Mouse (Mus musculus) hindbrain, embryonic 13.5 days (tissue): ENCODE results near the gene Arhgdib. TPM values are rescaled to one million over a fixed set of nuclear protein-coding genes. Genes with fewer than 3 reads are reported as not detected.
A peak's percentile ranks its signal among the peaks of the same experiment; 100 is the strongest.
"Not testable (repeated sequence)": the region's sequence is repeated elsewhere in the genome, so short reads cannot be mapped to it uniquely, and the experiment has no call there.

ENCODE experiments used
- ATAC-seq: fragments of 200-750 bp; cut with Nextera tagmentation; 2 replicates; pipeline ENCODE4 v1.8.0; 2017; ENCODE audit warnings: moderate TSS enrichment; ENCODE audit not compliant: low FRiP score
- H3K27ac ChIP-seq: fragments of 300-500 bp; sonication (generic); 2 replicates; pipeline ENCODE4 v1.5.1; 2015; ENCODE audit warnings: inconsistent platforms, mild to moderate bottlenecking, moderate library complexity
- H3K27me3 ChIP-seq: fragments of 300-500 bp; sonication (generic); 2 replicates; pipeline ENCODE4 v1.6.1; 2015; ENCODE audit warnings: mild to moderate bottlenecking, inconsistent platforms
- H3K36me3 ChIP-seq: fragments of 300-500 bp; sonication (generic); 2 replicates; pipeline ENCODE4 v1.6.1; 2015; ENCODE audit warnings: mild to moderate bottlenecking, inconsistent platforms
- H3K4me1 ChIP-seq: fragments of 300-500 bp; sonication (generic); replicated peaks from 2 replicates; pipeline ENCODE4 v1.6.1; 2015; ENCODE audit warnings: inconsistent platforms
- H3K4me2 ChIP-seq: fragments of 300-500 bp; sonication (generic); 2 replicates; pipeline ENCODE4 v1.6.1; 2015; ENCODE audit warnings: inconsistent platforms, mild to moderate bottlenecking, moderate library complexity
- H3K4me3 ChIP-seq: fragments of 300-500 bp; sonication (generic); 2 replicates; pipeline ENCODE4 v1.5.1; 2015; ENCODE audit warnings: mild to moderate bottlenecking, inconsistent platforms
- H3K9ac ChIP-seq: fragments of 300-500 bp; sonication (generic); 2 replicates; pipeline ENCODE4 v1.6.1; 2015; ENCODE audit warnings: mild to moderate bottlenecking, inconsistent platforms
- H3K9me3 ChIP-seq: fragments of 300-500 bp; sonication (generic); 2 replicates; pipeline ENCODE4 v1.6.1; 2016; ENCODE audit warnings: inconsistent platforms
- WGBS: fragments of 180-500 bp; shearing (Covaris S2); methylation state at CpG from one replicate; pipeline ENCODE4 v1.1.7; 2015; 5-methylcytosine and 5-hydroxymethylcytosine counted together
- polyA plus RNA-seq: library from polyadenylated mRNA; unstranded; fragments of >200 nt; fragmentation: Nextera tagmentation; extraction: Ambion mirVana; gene quantifications from 2 replicates; pipeline ENCODE4 v1.2.1, GENCODE M21; 2015

The Arhgdib gene
- polyA plus RNA-seq: 16.7 and 19.2 TPM in 2 replicates

DNA sequence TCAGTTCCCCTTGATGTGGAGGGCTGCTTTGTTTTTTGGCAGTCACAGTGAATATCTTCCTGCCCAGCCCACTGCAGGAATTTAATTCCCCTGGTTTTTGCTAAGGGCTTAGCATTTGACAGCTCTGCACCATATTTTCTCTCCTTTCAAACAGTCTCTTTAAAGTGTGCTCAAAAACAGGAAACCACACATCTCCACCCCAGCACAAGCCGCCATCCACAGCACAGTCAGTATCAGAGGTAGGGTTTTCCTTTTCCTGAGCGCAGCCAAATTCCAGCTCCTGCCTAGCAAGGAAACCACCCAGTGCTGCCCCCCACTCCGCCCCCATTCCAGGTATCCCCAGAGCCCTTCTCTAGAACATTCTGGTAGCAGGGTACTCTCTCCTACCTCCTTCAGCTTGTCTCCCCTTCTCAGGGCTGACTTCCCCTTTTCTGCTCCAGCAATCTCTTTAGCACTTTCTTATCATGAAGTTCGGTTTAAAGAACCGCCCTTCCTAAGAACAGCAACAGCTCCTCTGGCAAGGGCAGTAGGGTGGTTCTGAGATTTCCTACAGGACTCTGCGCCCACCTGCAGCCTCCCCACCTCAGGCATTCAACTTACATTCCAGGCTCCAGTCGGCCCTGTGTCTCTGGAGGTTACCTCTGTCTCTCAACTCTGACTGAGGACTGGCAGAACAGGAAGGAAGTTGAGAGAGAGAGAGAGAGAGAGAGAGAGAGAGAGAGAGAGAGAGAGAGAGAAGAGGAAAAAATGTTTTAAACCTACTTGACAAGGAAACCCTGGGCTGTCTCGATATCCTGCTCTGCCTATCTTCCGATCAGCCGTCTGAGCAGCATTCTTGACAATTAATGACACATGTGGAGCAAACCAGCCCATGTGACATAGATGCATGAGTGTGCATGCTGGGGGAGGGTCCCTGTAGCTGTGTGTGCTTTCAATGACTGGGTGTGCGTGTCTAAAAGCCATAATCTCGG lies at the start of gene Arhgdib:
Gene Arhgdib (minus strand): TSS at position 849 of the 971 bp plus-strand sequence.
- Histone ChIP-seq H3K4me1 (peaks cover 4% of the 10 kb centered on the region), H3K9ac (no peak within 1 kb of the TSS), H3K9me3 (no peaks in the 10 kb centered on the region), H3K4me3 (no peak within 1 kb of the TSS), H3K27ac (no peak within 1 kb of the TSS; the same call in 1 of the 2 replicates), H3K4me2 (no peak within 1 kb of the TSS), H3K27me3 (no peaks in the 10 kb centered on the region), H3K36me3 (no peaks in the 10 kb centered on the region)
- 63% methylated on average over 12 of the region's 12 CpGs for WGBS
- ATAC-seq: no peak

DNA sequence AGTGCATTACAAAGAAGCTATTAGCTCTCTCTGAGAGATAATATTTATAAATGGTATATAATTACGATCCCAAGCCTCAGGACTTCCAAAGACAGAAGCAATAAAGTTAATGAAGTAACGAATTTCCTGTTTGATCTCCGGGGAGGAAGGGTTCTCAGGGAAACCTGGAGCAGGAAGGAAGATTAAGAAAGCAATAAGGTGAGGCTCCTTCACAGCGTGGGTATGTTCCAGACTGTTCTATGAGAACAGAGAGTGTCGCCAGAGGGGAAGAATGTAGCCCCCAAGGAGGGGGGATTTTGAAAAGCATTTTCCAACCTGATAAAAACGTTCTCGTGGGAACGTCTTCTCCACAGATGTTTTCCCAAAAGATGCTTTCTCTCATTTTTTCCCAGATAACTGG lies 48.9 kb upstream of the Arhgdib start:
- WGBS: 66% methylated on average over 8 of the region's 8 CpGs
- Histone ChIP-seq H3K4me2 (no peak overlapping the region), H3K4me1 (no peaks in the 10 kb centered on the region), H3K36me3 (no peaks in the 10 kb centered on the region), H3K9ac (no peak overlapping the region), H3K27ac (no peak overlapping the region), H3K27me3 (no peaks in the 10 kb centered on the region), H3K4me3 (no peak overlapping the region), H3K9me3 (no peaks in the 10 kb centered on the region)
- no peak for ATAC-seq

DNA sequence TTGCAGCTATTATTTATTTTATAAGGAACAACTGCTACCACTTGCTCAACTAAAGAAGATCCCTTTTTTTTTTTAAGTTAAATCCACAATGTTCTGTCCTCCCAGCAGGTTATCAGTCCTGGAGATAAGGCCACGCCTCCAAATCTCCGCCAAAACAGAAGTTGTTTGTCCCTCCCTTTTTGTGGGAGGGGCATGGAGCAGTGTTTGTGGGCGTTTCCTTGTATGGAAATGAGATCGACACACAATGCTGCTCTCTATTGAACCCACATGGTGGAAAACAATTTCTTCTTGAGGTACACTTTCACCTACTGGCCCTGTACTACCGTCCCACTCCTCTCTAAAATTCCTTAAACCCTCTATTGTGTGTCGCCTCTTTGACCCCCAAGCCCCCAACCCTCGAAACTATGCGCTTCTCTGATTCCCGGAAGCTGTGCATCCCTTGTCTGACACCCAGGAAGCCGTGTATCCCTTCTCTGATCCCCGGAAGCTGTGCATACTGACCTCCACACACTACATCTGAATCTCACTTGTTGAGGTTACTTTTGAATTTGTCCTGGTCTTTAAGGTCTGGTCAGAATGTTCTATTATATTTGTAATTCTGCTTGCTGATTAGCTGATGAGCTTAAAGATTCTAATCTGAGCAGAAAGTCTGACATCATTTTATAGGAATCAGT lies 48.3 kb upstream of the Arhgdib start:
- ATAC-seq: peak; percentile 40; the same call in 1 of the 2 replicates
- Histone ChIP-seq H3K9ac (no peak overlapping the region), H3K27me3 (no peaks in the 10 kb centered on the region), H3K4me2 (no peak overlapping the region; the same call in 1 of the 2 replicates), H3K36me3 (no peaks in the 10 kb centered on the region), H3K27ac (no peak overlapping the region), H3K9me3 (no peaks in the 10 kb centered on the region), H3K4me1 (0 out of 2 replicates have a peak, but pooled peaks cover 3% of the 10 kb centered on the region), H3K4me3 (no peak overlapping the region)
- WGBS: 33% methylated on average over 11 of the region's 11 CpGs

DNA sequence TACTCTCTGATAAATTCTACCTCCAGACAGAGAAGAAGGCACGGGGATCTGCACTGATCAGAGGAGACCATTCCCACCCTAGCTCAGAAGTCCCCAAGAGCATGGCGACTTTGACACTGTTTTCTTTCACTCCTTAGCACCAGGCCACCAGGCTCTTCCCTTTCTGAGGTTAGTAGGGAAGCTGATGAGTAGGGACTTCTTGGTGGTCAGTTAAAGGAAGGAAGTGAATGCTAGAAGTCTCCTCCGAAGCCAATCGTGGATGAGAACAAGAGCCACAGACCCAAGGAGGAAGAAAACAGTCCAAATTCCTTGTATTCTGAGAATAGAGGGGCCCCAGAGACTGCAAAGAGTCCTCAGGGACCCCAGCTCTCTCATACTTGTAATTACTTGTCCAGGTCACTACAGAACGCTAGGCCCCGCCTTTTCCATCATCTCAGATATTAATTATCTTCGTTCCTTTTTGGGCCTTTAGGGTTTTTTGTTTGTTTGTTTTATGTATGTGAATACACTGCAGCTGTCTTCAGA lies 46.9 kb upstream of the Arhgdib start:
- Histone ChIP-seq H3K27ac (no peak overlapping the region), H3K4me2 (no peak overlapping the region), H3K4me1 (0 out of 2 replicates have a peak, but pooled peaks cover 7% of the 10 kb centered on the region), H3K9ac (no peak overlapping the region), H3K27me3 (no peaks in the 10 kb centered on the region), H3K36me3 (no peaks in the 10 kb centered on the region), H3K4me3 (no peak overlapping the region), H3K9me3 (no peaks in the 10 kb centered on the region)
- WGBS: 91% methylated on average over 7 of the region's 7 CpGs
- no peak for ATAC-seq

DNA sequence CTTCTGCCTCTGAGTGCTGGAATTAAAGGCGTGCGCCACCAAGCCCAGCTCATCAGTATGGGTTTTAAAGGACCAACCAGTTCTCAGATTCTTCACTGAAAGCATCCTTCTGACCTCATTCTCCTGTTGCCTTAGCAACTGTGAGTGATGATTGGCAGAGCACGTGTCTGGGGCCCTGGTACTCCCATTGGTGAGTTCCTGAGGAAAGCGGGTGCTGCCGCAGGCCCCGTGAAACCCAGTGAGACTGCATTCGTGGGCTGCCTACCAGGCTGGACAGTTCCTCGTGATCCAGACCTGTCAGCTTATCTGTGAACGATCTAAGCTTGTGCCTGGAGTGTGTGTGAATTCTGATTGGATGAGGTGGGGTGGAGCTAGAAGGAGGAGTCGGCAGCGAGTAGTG lies 45.0 kb upstream of the Arhgdib start:
- H3K9me3 ChIP-seq: no peaks in the 10 kb centered on the region
- no peaks in the 10 kb centered on the region for H3K27me3 ChIP-seq
- 0 out of 2 replicates have a peak, but pooled peaks have one; percentile 23 for ATAC-seq
- H3K9ac ChIP-seq: no peak overlapping the region
- 0 out of 2 replicates have a peak overlapping the region, but pooled peaks have one; percentile 4 for H3K4me2 ChIP-seq
- H3K4me1 ChIP-seq: 0 out of 2 replicates have a peak, but pooled peaks cover 10% of the 10 kb centered on the region
- 57% methylated on average over 11 of the region's 11 CpGs for WGBS
- no peak overlapping the region for H3K4me3 ChIP-seq
- H3K36me3 ChIP-seq: no peaks in the 10 kb centered on the region
- no peak overlapping the region for H3K27ac ChIP-seq

DNA sequence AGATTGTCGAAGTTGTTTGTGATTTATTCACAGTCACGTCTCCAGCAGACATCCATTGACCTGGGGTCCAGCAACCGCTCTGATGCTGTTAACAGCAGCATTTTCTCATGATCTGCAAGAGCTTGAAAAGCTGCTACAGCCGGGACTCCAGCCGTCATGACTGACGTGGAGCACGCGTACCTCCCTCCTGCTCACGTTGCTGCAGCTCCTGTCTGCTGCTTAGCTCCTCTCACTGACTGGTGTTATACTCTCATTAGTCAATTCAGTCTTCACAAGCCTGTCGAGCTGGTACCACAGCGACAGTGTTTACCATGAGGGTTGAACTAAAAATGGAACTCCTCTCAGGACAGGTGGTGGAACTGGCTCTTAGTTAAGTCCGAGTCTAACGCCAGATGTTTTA lies 44.3 kb upstream of the Arhgdib start:
- WGBS: 58% methylated on average over 13 of the region's 13 CpGs
- Histone ChIP-seq H3K27me3 (no peaks in the 10 kb centered on the region), H3K4me3 (no peak overlapping the region), H3K9ac (no peak overlapping the region), H3K4me2 (no peak overlapping the region), H3K9me3 (no peaks in the 10 kb centered on the region), H3K27ac (no peak overlapping the region), H3K4me1 (0 out of 2 replicates have a peak, but pooled peaks cover 10% of the 10 kb centered on the region), H3K36me3 (no peaks in the 10 kb centered on the region)
- no peak for ATAC-seq

DNA sequence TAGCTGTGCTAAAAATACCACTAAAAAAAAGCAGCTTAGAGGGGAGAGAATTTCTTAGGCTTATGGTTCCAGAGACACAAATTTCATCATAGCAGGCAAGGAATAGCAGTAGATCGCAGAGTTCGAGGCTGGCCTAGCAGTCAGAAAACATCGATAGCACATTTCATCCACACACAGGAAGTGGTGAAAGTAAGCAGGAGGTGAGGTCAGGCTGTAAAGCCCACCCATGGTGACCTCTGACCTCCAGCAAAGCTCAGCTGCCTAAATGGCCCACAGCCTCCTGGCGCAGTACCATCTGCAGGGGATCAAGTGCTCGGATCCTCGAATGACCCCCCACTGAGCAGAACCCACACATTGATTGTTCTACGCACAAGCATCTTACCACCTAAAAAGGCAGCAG lies 41.5 kb upstream of the Arhgdib start:
- Histone ChIP-seq H3K4me3 (no peak overlapping the region), H3K9me3 (no peaks in the 10 kb centered on the region), H3K4me2 (no peak overlapping the region), H3K27ac (no peak overlapping the region), H3K27me3 (no peaks in the 10 kb centered on the region), H3K9ac (no peak overlapping the region), H3K36me3 (no peaks in the 10 kb centered on the region), H3K4me1 (peaks cover 14% of the 10 kb centered on the region)
- no peak for ATAC-seq
- WGBS: 61% methylated on average over 7 of the region's 7 CpGs

DNA sequence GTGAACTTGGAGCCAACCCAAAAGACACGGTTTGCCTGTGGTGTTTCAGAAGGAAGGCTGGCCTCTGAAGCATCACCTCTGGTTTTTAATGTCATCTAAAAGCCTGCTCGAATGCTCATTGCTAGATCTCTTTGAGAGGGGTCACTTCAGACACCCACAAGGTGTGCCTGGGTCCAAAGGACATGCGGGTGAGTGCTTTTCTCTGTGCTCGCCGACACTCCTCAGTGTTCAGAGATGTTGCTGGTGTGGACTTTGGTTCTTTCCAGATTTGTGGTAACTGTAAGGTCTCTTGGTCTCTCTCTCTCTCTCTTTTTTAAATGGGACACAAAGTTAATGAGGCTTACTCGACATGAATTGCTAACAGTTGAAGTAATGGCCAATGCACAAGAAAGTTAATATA lies 40.9 kb upstream of the Arhgdib start:
- no peak overlapping the region for H3K4me2 ChIP-seq
- H3K4me3 ChIP-seq: no peak overlapping the region
- H3K9ac ChIP-seq: no peak overlapping the region
- 86% methylated on average over 6 of the region's 6 CpGs for WGBS
- H3K36me3 ChIP-seq: no peaks in the 10 kb centered on the region
- peaks cover 14% of the 10 kb centered on the region for H3K4me1 ChIP-seq
- H3K27ac ChIP-seq: no peak overlapping the region
- ATAC-seq: no peak
- H3K27me3 ChIP-seq: no peaks in the 10 kb centered on the region
- H3K9me3 ChIP-seq: no peaks in the 10 kb centered on the region

DNA sequence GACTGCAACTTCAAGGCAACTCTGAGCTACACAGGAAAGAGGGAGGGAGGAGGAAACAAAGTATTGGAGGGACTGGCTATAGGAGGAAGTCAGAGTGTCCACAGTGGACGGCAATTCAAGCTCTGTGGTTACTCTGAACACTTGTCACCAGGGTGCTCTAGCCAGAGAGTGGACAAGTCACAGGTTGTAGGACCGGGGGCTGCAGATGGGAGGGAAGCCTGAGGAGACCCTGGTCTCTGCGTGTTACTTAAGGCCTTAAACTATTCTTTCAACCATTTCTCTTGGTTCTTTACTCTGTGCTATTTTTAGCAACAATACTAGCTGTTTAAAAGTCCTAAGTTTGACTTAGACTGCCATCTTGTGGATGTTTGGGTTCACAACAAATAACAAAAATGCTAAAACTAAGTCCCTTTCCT lies 38.6 kb upstream of the Arhgdib start:
- no peak overlapping the region for H3K9ac ChIP-seq
- no peaks in the 10 kb centered on the region for H3K36me3 ChIP-seq
- no peaks in the 10 kb centered on the region for H3K27me3 ChIP-seq
- no peak overlapping the region for H3K4me3 ChIP-seq
- no peaks in the 10 kb centered on the region for H3K9me3 ChIP-seq
- no peak overlapping the region for H3K4me2 ChIP-seq
- peaks cover 12% of the 10 kb centered on the region for H3K4me1 ChIP-seq
- peak; percentile 63 for ATAC-seq
- H3K27ac ChIP-seq: no peak overlapping the region
- 45% methylated on average over 3 of the region's 3 CpGs for WGBS

DNA sequence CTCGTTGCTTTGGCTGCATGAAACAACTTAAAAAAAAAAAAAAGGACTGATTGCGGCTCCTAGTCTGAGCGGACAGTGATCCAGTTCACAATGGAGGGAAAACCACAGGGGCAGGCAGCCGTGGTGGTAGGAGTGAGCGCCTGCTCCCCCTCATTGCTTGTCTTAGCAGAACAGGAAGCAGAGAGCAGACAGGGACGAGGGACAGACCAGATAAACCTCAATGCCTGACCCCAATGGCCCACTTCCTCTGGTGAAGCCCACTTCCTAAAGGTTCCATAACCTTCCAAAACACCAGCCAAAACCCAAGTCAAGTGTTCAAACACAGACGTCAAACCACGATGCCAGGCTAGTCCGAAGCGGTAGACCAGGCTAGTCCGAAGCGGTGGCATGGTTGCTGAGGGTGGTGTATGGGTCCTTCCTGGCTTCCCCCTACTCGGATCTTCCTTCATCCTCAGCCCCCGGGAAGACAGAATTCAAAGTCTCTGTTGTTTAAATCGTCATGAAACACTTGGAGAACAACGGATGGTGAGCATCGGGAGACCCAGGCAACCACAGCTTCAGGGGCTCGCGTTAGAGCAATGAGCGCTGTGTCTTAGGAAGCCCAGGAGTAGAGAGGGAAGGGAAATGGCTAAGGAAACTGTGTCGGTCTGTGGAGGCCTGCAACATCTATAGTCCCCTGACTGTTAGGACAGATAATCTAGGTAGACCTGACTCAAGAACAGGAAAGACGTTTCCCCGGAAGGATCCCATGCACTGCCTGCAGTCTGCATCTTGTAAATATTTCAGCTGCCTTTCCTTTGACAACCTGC lies 37.8 kb upstream of the Arhgdib start:
- no peak for ATAC-seq
- 86% methylated on average over 23 of the region's 23 CpGs for WGBS

DNA sequence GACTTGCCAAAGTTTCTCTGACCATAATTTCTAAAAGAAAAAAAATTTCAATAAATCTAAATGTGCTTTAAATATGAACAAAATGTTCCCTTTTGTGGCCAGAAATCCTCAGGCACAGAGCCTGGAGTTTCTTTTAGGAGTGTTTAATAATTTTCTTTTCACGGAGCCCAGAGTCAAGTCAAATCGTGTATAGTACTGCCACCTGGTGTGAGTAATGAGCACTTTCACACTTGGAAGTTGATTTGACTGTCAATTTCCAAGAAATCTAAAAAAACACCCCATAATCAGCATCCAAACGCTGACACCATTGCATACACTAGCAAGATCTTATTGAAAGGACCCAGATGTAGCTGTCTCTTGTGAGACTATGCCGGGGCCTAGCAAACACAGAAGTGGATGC lies 27.2 kb upstream of the Arhgdib start:
- H3K9me3 ChIP-seq, H3K4me3 ChIP-seq, H3K9ac ChIP-seq, ATAC-seq, H3K27ac ChIP-seq, H3K4me1 ChIP-seq, H3K27me3 ChIP-seq, H3K4me2 ChIP-seq, H3K36me3 ChIP-seq: not testable (repeated sequence)
- 56% methylated on average over 4 of the region's 4 CpGs for WGBS

More for the DNA sequence above, 37.8 kb upstream of the Arhgdib start:
- no peak overlapping the region for H3K27ac ChIP-seq
- H3K9me3 ChIP-seq: no peaks in the 10 kb centered on the region
- H3K4me3 ChIP-seq: no peak overlapping the region
- no peak overlapping the region for H3K4me2 ChIP-seq
- no peaks in the 10 kb centered on the region for H3K27me3 ChIP-seq
- H3K4me1 ChIP-seq: peaks cover 10% of the 10 kb centered on the region
- H3K36me3 ChIP-seq: no peaks in the 10 kb centered on the region
- no peak overlapping the region for H3K9ac ChIP-seq
